Mouse (Mus musculus) midbrain, embryonic 16.5 days (tissue): ENCODE measurements around the gene Car12. TPM values are rescaled to one million over a fixed set of nuclear protein-coding genes. Genes with fewer than 3 reads are reported as not detected.

Experiments
- ATAC-seq: fragments of 200-750 bp; cut with Nextera tagmentation; 2 replicates; pipeline ENCODE4 v1.8.0; 2017; ENCODE audit warnings: moderate TSS enrichment
- H3K27ac ChIP-seq: fragments of 300-500 bp; sonication (generic); 2 replicates; pipeline ENCODE4 v1.5.1; 2014; ENCODE audit warnings: mild to moderate bottlenecking, low read length, mixed read lengths
- H3K27me3 ChIP-seq: fragments of 300-500 bp; sonication (generic); 2 replicates; pipeline ENCODE4 v1.6.1; 2014; ENCODE audit warnings: low read depth, low read length, mixed read lengths; ENCODE audit not compliant: control insufficient read depth, insufficient read depth
- H3K36me3 ChIP-seq: fragments of 300-500 bp; sonication (generic); 2 replicates; pipeline ENCODE4 v1.6.1; 2014; ENCODE audit warnings: mild to moderate bottlenecking, low read length, moderate library complexity, mixed read lengths; ENCODE audit not compliant: control insufficient read depth, insufficient read depth
- H3K4me1 ChIP-seq: fragments of 300-500 bp; sonication (generic); 2 replicates; pipeline ENCODE4 v1.6.1; 2014; ENCODE audit warnings: mild to moderate bottlenecking, low read length, mixed read lengths; ENCODE audit not compliant: control insufficient read depth, insufficient read depth
- H3K4me2 ChIP-seq: fragments of 300-500 bp; sonication (generic); 2 replicates; pipeline ENCODE4 v1.6.1; 2014; ENCODE audit warnings: mild to moderate bottlenecking, low read length, mixed read lengths
- H3K4me3 ChIP-seq: fragments of 300-500 bp; sonication (generic); 2 replicates; pipeline ENCODE4 v1.5.1; 2014; ENCODE audit warnings: low read depth, mild to moderate bottlenecking, low read length, moderate library complexity, mixed read lengths
- H3K9ac ChIP-seq: fragments of 300-500 bp; sonication (generic); 2 replicates; pipeline ENCODE4 v1.6.1; 2014; ENCODE audit warnings: low read depth, low read length, mixed read lengths
- H3K9me3 ChIP-seq: fragments of 300-500 bp; sonication (generic); replicated peaks from 2 replicates; pipeline ENCODE4 v1.6.1; 2014; ENCODE audit warnings: mild to moderate bottlenecking, low read length, mixed read lengths; ENCODE audit not compliant: control insufficient read depth, poor library complexity, severe bottlenecking
- WGBS: fragments of 180-500 bp; shearing (Covaris S2); extraction: QIAGEN DNeasy Blood & Tissue Kit; methylation state at CpG from one replicate; pipeline ENCODE4 v1.1.7; 2014; 5-methylcytosine and 5-hydroxymethylcytosine counted together
- polyA plus RNA-seq: library from polyadenylated mRNA; unstranded; fragments of >200 nt; fragmentation: Nextera tagmentation; extraction: Ambion mirVana; gene quantifications from 2 replicates; pipeline ENCODE4 v1.2.1, GENCODE M21; 2015

Gene Car12
- polyA plus RNA-seq: 2.0 TPM in 2 replicates

DNA sequence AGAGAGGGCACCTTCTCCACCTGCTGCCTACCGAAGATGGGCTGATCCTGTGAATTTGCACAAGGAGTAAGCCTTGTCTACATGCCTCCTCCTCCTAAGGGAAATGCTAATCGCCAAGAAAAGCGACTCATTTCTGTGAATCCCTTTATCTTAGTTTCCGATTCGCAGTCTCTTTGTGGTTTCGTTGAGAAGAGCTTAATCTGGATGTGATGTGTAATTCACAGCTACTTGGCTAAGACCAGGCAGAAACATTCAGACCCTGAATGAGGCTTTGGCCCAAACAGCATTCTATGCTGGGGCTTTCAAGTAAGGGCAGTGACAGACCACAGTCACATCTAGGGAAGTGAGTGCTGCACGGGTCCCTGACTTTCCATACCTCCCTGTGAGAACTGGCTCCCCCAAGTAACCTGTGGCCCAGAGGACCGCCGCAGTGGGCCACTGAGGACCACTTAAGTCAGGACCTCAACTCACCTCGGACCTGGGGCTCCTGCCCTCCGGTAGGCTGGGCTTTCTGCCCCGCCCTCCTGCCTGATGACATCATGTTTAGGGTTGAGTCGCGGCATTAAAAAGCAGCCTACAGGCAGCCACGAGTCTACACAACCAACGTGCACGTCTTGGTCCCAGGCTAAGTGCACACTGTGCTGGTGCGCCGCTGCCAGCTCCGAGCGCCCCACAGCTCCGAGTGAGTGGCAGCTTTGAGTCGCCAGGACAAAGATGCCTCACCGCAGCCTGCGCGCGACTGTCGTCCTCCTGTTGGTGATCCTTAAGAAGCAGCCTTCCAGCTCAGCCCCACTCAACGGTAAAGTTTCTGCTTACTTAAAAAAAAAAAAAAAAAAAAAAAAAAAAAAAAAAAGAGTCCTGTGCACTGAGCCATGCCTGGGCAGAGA, at the start of gene Car12:
Car12 (plus strand) TSS at position 552 of the 887 bp plus-strand sequence.
- peaks cover 21% of the 10 kb centered on the region for H3K4me1 ChIP-seq
- WGBS: 11% methylated on average over 29 of the region's 29 CpGs
- H3K36me3 ChIP-seq: no peaks in the 10 kb centered on the region
- H3K4me2 ChIP-seq: peak within 1 kb of the TSS; percentile 75
- H3K27me3 ChIP-seq: peaks cover 8% of the 10 kb centered on the region; the same call in 1 of the 2 replicates
- H3K9ac ChIP-seq: peak within 1 kb of the TSS; percentile 51
- H3K4me3 ChIP-seq: peak within 1 kb of the TSS; percentile 37
- no peak within 1 kb of the TSS for H3K27ac ChIP-seq
- ATAC-seq: peak; percentile 45; the same call in 1 of the 2 replicates
- H3K9me3 ChIP-seq: no peaks in the 10 kb centered on the region

DNA sequence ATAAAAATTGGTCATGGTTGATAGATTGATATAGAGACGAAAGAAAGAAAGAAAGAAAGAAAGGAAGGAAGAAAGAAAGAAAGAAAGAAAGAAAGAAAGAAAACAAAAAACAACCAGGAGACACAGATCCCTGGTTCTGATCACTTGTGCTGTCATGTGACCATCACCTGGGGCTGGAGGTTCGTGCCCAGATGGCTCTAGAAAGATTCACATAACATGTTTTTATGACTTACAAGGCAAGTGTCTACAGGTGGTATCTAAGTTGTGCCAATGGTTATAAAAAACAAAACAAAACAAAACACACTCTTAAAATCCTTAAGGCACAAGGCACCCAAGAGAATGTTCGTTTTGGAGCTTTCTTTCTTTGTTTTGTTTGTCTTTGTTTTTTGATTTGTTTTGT, 49.7 kb upstream of the Car12 start:
- Histone ChIP-seq H3K9ac (no peak overlapping the region), H3K4me2 (no peak overlapping the region), H3K4me1 (no peaks in the 10 kb centered on the region), H3K4me3 (no peak overlapping the region), H3K36me3 (no peaks in the 10 kb centered on the region), H3K27me3 (no peaks in the 10 kb centered on the region), H3K9me3 (no peaks in the 10 kb centered on the region), H3K27ac (no peak overlapping the region)
- ATAC-seq: no peak
- WGBS: 85% methylated on average over 3 of the region's 3 CpGs

DNA sequence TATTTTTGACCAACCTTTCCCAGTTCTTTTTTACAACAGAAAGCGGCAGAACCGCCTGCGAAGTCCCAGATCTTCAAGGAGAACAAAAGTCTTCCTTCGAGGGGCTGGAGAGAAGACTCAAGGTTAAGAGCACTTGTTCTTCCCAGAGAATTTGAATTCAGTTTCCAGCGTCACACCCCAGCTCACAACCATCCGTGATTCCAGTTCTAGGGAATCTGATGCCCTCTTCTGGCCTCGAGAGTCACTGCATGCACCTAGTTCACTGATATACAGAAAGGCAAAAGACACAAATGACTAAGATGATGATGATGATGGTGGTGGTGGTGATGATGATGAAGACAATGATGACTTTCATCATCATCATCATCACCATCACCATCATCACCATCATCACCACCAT, 48.9 kb upstream of the Car12 start:
- ATAC-seq: no peak
- 85% methylated on average over 7 of the region's 7 CpGs for WGBS
- Histone ChIP-seq H3K4me1 (no peaks in the 10 kb centered on the region), H3K27me3 (no peaks in the 10 kb centered on the region), H3K9me3 (no peaks in the 10 kb centered on the region), H3K4me2 (no peak overlapping the region), H3K36me3 (no peaks in the 10 kb centered on the region), H3K4me3 (no peak overlapping the region), H3K9ac (no peak overlapping the region), H3K27ac (no peak overlapping the region)

DNA sequence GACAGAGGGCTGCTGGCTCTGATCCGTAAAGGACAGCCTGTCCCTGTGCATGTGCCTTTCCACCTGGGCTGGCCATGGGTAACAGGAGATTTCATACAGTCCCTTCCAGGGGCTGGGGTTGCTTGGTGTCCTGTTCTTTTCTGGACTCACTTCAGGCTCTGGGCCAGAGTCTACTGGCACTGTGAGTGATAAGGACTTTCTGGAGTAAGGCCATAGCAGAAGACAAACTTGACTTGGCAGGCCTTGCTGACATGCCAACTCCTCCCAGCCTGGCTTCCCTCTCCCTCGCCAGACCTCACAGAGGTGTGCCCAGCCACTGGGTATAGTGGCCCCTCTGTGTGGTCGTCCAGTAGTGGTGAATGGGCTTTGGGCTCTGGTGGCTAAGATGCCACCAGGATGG, 47.3 kb upstream of the Car12 start:
- Histone ChIP-seq H3K27ac (no peak overlapping the region), H3K9ac (no peak overlapping the region), H3K4me3 (no peak overlapping the region), H3K4me1 (no peaks in the 10 kb centered on the region), H3K4me2 (no peak overlapping the region), H3K27me3 (no peaks in the 10 kb centered on the region), H3K36me3 (no peaks in the 10 kb centered on the region), H3K9me3 (no peaks in the 10 kb centered on the region)
- WGBS: 88% methylated on average over 3 of the region's 3 CpGs
- no peak for ATAC-seq

DNA sequence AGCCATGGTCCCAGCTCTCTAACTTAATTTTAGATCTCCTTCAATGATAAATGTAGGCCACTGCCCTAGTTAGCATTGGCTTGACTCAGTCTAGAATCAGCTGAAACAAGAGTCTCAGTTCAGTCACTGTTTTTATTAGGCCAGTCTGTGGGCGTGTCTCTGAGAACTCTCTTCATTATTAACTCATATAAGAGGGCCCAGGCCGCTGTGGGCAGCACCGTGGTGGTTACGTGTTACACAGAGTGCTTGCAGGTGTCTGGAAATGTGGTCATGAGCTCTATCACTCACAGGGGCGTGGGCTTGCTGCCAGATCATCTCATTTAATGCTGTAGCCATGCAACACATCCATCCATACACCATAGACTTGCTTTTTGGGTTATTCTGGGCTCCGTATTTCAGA, 46.4 kb upstream of the Car12 start:
- 85% methylated on average over 6 of the region's 6 CpGs for WGBS
- Histone ChIP-seq H3K4me2 (no peak overlapping the region), H3K4me1 (no peaks in the 10 kb centered on the region), H3K9me3 (no peaks in the 10 kb centered on the region), H3K36me3 (no peaks in the 10 kb centered on the region), H3K27ac (no peak overlapping the region), H3K4me3 (no peak overlapping the region), H3K27me3 (no peaks in the 10 kb centered on the region), H3K9ac (no peak overlapping the region)
- no peak for ATAC-seq

DNA sequence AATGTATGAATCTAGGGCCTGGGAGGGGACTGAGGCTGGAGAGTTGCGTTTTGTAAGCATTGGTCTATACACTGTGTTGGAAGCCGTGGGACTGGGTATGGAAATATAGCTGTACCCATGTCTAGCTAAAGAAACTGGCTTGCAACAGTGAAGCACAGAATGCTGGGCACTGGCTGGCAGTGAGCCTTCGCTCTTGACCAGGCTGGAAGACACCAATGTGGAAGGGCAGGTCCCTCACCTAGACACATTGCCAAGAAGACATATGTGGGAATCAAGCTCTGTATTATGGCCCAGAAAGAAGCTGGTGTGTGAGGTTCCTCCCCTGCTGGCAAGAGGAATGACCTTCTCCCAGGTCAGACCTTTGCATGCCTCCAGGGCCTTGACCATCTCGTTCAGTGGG, 45.6 kb upstream of the Car12 start:
- H3K4me3 ChIP-seq: no peak overlapping the region
- no peak overlapping the region for H3K4me2 ChIP-seq
- no peak overlapping the region for H3K27ac ChIP-seq
- H3K9ac ChIP-seq: no peak overlapping the region
- no peaks in the 10 kb centered on the region for H3K36me3 ChIP-seq
- no peak for ATAC-seq
- H3K4me1 ChIP-seq: no peaks in the 10 kb centered on the region
- no peaks in the 10 kb centered on the region for H3K9me3 ChIP-seq
- H3K27me3 ChIP-seq: no peaks in the 10 kb centered on the region
- 93% methylated on average over 4 of the region's 4 CpGs for WGBS

DNA sequence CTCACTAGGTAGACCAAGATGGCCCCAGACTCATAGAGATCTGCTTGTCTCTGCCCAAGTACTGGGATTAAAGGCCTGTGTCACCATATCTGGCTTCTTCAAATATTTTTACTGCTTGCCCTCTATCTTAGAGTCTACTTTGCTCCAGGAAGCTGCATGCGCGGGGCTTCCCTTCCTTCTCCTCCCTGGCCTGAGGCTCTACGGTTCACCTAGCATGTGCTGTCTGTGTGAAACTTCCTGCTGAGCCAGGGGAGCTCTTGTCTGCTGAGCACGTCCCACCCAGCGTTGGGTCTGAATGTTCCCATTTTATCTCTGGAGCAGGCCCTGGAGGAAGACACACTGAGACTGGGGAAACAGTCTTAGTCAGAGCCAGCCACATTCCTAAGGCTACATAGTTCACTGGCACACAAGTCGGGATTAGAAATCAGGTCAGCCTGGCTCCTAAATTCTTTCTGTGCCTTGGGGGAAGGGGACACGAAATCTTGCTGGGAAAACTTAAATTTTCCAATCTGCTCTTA, 43.9 kb upstream of the Car12 start:
- no peaks in the 10 kb centered on the region for H3K36me3 ChIP-seq
- 59% methylated on average over 7 of the region's 7 CpGs for WGBS
- H3K9ac ChIP-seq: no peak overlapping the region
- ATAC-seq: no peak
- no peak overlapping the region for H3K4me3 ChIP-seq
- no peaks in the 10 kb centered on the region for H3K9me3 ChIP-seq
- no peaks in the 10 kb centered on the region for H3K27me3 ChIP-seq
- no peaks in the 10 kb centered on the region for H3K4me1 ChIP-seq
- no peak overlapping the region for H3K4me2 ChIP-seq
- H3K27ac ChIP-seq: no peak overlapping the region

DNA sequence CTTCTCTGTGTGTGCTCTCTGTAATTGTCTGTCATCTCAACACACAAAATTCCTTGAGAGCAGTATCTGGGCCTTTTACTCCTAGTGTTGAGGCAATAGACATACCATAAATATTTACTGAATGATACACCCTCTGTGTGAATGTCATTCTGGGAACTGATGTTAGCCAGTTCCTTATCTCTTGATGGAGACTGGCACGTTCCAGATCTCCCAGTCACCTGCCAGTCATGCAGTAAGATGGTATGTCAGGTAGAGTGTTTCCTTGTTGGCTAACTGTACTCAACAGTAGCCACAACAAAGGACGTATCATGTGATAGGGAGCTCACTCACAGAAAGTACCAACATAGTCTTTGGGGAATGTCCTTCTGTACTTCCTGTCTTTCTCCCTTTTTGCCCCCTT, 39.7 kb upstream of the Car12 start:
- H3K27me3 ChIP-seq: no peaks in the 10 kb centered on the region
- no peak overlapping the region for H3K9ac ChIP-seq
- no peak for ATAC-seq
- H3K36me3 ChIP-seq: no peaks in the 10 kb centered on the region
- no peak overlapping the region for H3K4me2 ChIP-seq
- WGBS: 80% methylated on average over 2 of the region's 2 CpGs
- H3K4me3 ChIP-seq: no peak overlapping the region
- H3K27ac ChIP-seq: no peak overlapping the region
- H3K9me3 ChIP-seq: no peaks in the 10 kb centered on the region; the same call in 1 of the 2 replicates
- no peaks in the 10 kb centered on the region for H3K4me1 ChIP-seq

DNA sequence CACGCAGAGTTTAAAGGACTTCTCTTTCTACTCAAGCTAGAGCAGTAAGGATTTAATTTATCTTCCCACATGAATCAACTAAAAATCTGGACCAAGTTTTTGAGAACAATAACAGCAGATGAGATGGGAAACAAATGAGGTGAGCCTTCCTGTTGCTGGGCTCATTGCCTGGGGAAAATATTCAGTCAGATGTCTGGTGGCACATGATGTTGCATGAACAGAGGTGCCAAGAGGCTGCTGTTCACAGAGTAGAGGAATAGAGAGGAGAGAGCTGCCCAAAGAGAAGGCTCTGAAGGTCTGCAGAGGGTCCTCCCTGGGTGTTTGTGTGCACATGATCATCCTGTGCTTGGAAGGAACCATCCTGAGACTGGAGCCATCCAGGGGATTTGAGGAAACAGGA, 37.9 kb upstream of the Car12 start:
- Histone ChIP-seq H3K4me2 (no peak overlapping the region), H3K4me3 (no peak overlapping the region), H3K36me3 (no peaks in the 10 kb centered on the region), H3K9ac (no peak overlapping the region), H3K4me1 (no peaks in the 10 kb centered on the region), H3K9me3 (no peaks in the 10 kb centered on the region; the same call in 1 of the 2 replicates), H3K27ac (no peak overlapping the region), H3K27me3 (no peaks in the 10 kb centered on the region)
- WGBS: 94% methylated on average over 1 of the region's 1 CpGs
- ATAC-seq: no peak
